Mouse (Mus musculus) stomach, postnatal 0 days (tissue): ENCODE measurements around the gene Dvl1.

ENCODE experiments used
- CTCF ChIP-seq: IDR thresholded peaks from 2 replicates; pipeline ENCODE4 v1.5.1; 2016; ENCODE audit warnings: antibody characterized with exemption, low read depth, mild to moderate bottlenecking, moderate library complexity
- EP300 ChIP-seq: optimal IDR thresholded peaks from 2 replicates; pipeline ENCODE3; 2016; ENCODE audit warnings: antibody characterized with exemption

GRCm38 (mm10) chr4:155854991-155855390 lies 7.8 kb downstream of the Dvl1 start:
- TF ChIP-seq CTCF (no peak), EP300 (no peak)
